Mouse (Mus musculus): ENCODE measurements around the gene Tpr.

The Tpr gene

DNA sequence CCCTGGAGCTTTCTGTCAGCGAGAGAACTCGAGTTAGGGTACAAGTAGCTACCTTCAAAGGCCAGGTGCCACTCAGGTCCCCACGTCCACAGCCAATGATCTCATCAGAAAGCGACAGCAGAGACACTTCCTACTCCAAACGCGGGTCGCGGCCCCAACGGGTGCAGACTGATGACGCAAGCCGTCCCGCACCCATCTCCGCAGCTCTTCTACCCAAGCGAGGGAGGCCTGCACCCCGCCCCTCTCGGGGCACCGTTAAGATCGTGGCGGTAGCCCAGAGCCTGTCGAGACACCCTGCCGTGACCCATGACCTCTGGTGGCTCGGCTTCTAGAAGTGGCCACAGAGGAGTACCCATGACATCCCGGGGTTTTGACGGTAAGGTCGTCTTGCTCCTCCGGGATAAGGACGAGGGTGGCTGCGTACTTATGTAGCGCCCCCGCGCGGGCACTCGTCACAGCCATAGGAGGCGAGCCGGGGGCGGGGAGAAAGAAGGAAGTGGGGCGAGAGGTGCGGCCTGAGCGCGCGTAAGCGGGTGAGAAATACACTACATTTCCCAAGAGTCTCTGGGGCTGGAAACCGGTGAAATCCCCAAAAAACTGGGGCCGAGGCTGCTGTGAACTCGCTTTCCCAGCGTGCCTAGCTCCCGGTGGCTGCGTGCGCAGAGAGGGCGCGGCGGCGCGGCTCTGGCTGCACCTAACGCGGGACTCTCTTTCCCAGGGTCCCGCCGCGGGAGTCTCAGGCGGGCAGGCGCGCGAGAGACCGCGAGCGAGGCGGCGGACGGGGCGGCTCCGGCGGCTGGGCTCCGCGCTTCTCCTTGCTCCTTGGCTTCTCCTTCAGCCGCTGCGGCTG is at the start of gene Tpr, which contains the start of gene Odr4:
TSS of gene Tpr (plus strand) at position 201 of the 850 bp plus-strand sequence.
TSS of gene Odr4 (minus strand) at position 443 of the 850 bp plus-strand sequence.
- peak; percentile 100 for DNase-seq (ENCODE audit: extremely low read depth, insufficient read length, low spot score)

DNA sequence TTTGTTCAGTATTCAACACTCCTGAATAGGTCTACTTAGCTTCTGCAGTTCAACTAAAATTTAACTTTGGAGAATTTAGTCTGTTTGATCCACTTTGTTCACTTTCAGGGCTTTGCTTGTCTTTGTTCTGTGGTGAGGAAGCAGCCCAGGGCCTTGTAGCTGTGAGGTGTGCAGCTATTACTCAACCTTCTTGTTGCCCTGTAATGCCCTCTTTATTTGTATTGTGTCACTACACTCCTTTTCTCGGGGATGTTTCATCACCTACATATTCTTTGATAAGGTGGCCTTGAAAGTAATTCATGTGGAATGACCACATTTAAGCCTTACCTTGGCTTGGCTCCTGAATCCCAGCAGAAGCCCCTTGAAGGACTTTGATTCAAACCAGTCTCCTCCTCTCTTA is 31.8 kb upstream of the Tpr start:
- DNase-seq (ENCODE audit: extremely low read depth, insufficient read length, low spot score) = no peak

DNA sequence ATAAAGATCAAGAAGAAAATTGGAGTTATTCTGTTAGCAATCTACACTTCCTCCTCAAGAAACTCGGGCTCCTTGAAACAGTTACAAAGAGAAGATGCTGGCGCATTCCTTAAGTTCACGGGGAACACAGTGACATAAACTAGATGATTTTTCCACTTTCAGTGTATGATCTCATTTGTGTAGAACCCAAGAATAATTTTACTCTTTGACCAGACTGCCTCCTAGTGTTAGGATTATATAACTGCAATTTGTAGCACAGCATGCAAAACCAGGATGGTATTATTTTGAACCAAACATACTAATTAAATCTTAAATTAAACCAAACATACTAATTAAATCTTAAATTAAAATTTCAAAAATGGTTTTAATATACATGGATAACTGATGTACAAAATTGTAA is 19.7 kb upstream of the Tpr start:
- DNase-seq (ENCODE audit: extremely low read depth, insufficient read length, low spot score) = no peak

DNA sequence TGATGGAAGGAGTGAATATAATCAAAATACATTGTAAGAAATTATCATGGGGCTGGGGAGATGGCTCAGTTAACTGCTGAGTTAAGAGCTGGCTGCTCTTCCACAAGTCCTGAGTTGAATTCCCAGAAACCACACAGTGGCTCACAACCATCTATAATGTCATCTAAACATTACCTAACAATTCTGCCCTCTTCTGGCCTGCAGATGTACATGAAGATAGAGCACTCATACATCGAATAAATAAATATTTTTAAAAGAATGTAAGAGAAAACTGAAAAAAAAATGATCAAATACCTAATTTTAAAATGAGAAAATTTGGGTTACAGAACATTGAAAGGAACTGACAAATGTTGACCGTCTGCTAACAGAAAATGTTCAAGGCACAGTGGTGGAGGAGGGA is 18.4 kb upstream of the Tpr start:
- DNase-seq (ENCODE audit: extremely low read depth, insufficient read length, low spot score) = no peak

DNA sequence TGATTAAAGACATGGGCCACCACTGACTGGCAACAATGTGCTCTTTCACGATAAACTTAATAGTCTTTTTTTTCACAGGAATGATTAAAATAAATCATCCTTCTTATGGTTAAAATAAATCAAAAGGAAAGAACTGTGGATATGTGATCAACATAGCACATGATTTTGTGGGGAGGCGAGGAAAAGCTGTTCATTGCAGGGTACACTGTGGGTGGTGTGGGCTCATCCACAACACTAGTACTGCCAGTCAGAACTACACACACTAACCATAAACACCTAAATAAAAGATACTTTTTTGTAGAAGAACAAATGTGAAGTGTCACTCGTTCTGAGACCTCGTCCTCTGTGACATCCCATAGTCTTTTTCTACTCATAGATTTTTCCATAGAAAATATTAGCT is 8.5 kb upstream of the Tpr start:
- no peak for DNase-seq (ENCODE audit: extremely low read depth, insufficient read length, low spot score)

DNA sequence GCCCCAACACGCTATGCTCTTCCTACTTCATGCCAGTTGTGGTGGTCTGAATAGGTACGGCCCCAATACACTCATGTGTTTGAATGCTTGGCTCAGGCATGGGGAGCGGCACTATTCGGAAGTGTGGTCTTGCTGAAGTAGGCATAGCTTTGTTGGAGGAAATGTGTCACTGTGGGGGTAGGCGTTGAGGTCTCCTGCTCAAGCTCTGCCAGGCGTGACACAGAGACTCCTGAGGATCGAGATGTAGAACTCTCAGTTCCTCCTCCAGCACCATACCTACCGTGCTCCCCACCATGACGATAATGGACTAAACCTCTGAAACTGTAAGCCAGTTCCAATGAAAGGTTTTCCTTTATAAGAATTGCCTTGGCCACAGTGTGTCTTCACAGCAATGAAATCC is 5.1 kb upstream of the Tpr start:
- no peak for DNase-seq (ENCODE audit: extremely low read depth, insufficient read length, low spot score)

DNA sequence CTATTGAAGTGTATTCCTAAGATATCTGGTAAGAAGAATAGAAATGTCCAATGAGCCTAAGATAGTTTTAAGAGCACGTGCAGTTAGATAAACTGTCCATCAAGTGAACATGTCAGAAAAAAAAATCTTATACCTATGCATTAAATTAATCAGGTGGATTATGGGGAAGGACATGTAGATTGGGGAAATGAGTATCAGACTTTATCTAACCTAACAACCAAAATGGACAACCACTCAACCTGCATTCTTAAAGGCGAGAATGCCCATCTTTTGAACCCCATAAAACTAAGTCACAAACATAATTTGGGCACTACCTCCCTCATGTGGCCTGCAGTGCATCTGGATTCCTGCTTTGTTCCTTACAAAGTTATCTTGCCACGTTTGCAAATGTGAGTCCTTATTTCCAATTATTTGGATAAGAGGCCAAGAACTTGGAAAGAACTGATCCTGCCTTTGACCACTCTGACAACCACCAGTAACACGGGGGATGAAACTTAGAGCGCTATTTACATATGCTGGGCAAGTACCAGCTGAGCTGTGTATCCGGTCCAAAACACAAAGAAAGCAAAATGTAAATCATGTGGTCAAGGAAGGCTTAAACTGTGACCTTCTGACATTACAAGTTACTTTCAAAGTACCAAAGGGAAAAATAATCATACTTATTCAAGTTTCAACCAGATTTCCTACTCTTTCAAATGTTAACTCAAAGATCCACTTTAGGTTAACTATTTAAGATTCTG is 3.1 kb upstream of the Tpr start:
- DNase-seq (ENCODE audit: extremely low read depth, insufficient read length, low spot score) = no peak

DNA sequence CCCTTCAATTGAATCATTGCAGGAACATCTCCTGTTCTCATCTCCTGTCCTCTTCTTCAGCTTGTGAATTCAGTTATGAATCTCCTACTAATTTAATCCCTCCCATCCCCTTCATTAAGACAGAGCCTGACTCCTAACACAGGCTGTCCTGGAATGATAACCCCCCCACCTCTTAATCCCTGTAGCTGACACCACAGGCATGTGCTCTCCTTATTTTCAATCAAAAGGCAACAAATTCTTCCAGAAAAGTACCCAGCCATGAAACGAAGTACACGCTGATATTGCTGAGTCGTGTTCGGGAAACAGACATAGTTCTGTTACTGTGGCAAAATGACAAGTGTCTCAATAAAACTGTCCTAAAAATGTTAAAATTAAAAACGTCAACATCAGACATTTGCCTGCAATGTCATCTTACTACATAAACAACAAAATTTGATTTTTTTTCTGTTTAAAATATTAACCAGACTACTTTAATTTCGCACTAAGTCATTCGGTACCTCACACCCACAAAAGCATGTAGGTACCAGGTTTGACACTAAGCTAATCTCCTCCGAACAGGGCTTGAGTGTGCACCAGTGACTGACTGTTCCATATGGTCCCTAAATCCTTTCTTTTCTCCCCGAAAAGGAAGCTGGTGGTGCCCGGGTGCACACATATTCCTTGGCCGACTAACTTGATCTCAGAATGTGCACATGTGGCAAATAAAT is 554 bp upstream of the Tpr start:
- DNase-seq (ENCODE audit: extremely low read depth, insufficient read length, low spot score) = no peak

DNA sequence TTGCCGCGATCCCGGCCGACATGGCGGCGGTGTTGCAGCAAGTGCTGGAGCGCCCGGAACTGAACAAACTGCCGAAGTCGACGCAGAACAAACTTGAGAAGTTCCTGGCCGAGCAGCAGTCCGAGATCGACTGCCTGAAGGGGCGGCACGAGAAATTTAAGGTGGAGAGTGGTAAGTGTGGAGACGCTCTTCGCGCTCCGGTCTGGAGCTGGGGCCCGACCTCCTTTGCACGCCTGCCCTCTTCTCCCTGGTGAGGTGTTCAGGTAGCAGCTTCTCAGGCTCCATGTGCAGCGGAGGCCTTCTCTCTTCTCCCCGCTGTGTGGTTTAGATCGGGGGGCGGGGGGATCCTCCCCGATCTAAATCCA is 832 bp downstream of the Tpr start:
- DNase-seq (ENCODE audit: extremely low read depth, insufficient read length, low spot score) = no peak

DNA sequence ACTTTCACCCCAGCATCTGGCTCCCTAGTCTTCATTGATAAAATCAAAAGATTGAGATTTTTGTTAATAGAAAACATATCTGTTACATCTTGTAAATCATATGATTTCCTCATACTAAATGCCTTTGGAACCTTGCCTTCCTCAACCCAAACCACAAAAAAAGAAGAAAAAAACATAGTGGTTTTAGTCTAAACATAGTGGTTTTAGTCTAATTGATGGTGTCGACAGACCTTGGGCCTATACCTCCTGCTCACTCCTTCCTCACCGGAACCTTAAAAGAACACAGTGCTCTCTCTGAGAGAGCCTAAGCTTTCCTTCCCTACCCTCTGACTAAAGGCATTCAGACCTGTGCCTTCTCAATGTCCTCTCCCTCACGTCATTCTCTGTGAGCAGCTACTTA is 3.4 kb downstream of the Tpr start:
- no peak for DNase-seq (ENCODE audit: extremely low read depth, insufficient read length, low spot score)

DNA sequence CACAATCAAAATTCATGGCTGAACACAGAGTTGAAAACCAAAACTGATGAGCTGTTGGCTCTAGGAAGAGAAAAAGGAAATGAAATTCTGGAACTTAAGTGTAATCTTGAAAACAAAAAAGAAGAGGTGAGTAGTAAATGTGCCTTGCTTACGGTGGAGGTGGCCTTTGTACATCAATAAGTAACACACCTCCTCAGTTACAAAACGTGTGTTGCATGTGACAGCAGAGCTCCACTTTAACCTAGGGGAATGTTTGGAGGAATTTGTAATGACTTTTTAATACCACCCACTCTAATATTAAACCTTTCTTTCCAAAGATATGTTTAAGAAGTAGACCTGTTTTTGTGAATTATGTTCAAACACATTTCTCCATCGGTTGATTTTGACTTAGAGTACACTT is 11.3 kb downstream of the Tpr start:
- DNase-seq (ENCODE audit: extremely low read depth, insufficient read length, low spot score) = no peak

DNA sequence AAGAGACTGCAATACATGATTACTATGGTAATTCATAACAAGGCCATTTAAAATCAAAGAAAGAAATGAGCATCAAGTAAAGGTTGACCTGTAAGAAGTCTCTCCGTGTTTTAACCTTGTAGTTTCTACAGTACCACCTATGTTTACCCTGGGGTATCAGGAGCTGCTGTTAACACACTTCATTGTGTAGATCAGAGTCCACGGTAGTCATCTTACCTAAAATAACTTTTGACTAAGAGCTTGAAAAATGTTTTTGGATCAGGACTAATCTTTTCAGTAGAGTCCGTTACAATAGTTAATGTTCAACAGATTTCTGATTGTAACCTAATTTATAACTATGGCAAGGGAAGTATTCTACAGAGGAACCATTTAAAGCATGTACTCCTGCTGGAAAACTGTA is 11.9 kb downstream of the Tpr start:
- DNase-seq (ENCODE audit: extremely low read depth, insufficient read length, low spot score) = no peak

DNA sequence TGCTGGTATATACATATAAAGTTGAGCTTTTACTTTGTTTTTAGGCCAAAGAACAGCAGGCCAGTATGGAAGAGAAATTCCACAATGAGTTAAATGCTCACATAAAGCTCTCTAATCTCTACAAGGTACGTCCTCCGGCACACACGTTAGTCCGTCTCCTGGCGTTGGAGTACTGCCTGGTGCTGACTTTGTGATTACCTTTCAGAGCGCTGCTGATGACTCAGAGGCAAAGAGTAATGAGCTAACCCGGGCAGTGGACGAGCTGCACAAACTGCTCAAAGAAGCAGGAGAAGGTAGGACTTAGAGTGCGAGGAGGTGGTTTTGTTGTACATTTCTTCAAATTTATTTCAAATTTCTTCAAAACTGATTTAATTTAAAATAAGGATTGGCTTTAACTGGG is 14.6 kb downstream of the Tpr start:
- no peak for DNase-seq (ENCODE audit: extremely low read depth, insufficient read length, low spot score)

DNA sequence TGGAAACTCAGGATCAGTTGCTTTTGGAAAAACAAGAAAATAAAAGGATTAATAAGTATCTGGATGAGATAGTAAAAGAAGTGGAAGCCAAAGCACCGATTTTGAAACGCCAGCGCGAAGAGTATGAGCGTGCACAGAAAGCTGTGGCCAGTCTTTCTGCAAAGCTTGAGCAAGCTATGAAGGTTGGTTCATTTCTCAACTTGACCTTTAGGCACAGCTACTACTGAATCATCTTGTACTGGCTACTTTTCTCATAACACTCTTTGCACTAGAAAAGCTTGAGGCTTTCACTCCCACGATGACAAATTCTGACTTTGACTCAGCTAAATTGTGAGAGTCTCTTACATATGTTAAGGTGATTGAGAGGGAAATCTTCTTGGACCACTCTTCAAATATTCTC is 17.4 kb downstream of the Tpr start:
- no peak for DNase-seq (ENCODE audit: extremely low read depth, insufficient read length, low spot score)

DNA sequence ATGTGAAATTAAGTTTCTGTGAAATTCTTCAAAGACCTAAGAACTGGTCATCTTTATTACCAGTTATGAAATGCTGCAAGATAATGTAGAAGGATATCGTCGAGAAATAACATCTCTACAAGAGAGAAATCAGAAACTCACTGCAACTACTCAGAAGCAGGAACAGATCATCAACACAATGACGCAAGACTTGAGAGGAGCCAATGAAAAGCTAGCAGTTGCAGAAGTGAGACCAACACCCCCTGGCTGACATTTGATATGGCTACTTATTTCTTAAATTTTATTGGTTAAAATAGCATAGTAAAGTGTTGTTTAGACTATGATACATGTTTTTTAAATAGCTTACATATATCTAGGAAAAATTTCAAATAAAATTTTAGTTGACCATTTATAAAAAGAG is 23.4 kb downstream of the Tpr start:
- DNase-seq (ENCODE audit: extremely low read depth, insufficient read length, low spot score) = no peak

DNA sequence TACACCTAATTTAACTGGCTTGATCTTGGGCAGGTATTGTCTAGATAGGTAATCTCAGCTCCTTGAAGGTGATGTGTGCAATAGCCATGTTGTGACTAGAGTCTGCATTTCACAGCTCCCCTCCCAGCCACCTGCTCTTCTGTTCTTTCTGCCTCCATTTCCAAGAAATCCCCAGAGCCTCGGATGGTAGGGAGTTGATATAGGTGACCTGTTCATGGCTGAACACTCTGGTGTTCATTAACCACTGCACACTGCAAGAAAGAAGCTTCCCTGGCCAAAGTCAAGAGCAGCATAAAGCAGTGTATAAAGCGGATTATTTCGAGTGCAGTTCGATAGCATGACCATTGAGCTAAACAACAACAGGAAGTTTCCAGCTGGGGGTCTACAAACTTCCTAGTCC is 25.8 kb downstream of the Tpr start:
- no peak for DNase-seq (ENCODE audit: extremely low read depth, insufficient read length, low spot score)

DNA sequence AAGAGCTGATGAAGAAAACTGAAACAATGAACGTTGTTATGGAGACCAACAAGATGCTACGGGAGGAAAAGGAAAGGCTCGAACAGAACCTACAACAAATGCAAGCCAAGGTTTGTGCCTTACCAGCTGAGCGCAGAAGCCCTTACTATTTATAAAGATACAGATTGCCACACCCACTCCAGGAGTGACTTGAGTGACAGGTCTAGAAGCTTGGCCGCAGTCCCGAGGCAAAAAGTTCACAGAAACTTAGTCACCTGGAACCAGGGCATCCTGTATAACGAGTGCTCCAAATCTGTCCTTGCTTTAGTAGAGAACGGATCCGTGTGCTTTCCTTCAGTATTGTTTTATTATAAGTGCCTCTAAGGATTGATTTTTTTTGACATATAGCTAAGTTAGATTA is 33.0 kb downstream of the Tpr start:
- no peak for DNase-seq (ENCODE audit: extremely low read depth, insufficient read length, low spot score)

DNA sequence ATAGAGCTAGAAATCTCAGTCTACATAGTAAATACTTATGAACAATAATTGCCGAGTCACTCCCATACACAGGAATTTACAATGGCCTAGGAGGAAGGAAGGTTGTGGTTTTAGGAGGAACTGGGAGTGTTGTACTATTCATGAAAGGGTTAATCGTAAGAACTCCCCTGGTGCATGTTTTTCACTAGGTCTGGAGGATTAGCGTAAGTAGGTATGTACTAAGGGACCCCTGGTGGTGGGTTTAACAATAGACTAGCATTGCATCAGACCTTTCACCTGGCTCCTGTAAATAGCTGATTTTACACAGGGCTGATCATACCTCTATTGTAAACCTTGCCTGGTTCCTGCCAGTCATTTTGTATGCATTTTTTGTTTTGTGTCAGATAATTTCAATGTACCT is 33.6 kb downstream of the Tpr start:
- DNase-seq (ENCODE audit: extremely low read depth, insufficient read length, low spot score) = no peak

DNA sequence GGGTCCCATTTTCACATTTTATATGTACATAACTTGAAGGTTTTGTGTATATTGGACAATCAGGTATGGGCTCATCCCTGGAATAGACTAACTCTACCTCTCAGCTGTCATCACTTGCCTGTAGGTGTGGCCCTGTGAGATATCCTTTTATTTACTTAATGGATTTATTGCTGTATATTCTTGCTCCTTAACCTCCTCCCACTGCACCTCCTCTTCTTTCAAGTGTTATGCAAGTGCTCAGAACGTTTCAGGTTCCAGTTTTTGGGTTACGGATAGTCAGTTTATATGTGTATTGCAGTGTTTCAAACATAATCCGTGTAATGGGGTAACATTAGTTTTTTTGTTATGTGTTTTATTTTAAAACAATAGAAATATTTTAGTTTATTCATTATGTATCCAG is 46.0 kb downstream of the Tpr start:
- no peak for DNase-seq (ENCODE audit: extremely low read depth, insufficient read length, low spot score)

DNA sequence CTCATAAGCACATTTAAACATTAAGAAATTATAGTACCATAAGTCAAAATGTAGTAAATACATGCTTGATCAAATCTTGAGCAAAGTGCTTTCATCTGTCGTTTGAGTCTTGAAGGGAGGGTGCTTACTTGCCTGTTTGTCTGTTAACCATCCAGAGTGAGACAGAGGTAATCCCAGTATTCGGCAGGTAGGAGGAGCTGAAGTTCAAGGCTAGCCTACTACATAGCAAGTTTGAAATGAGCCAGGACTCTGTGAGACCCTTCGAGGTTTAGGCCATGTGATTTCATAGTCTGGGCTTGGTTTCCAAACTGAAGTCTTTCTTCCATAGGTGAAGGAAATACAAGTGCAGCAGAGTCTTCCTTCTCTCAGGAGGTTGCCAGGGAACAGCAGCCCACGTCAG is 49.1 kb downstream of the Tpr start:
- DNase-seq (ENCODE audit: extremely low read depth, insufficient read length, low spot score) = no peak

DNA sequence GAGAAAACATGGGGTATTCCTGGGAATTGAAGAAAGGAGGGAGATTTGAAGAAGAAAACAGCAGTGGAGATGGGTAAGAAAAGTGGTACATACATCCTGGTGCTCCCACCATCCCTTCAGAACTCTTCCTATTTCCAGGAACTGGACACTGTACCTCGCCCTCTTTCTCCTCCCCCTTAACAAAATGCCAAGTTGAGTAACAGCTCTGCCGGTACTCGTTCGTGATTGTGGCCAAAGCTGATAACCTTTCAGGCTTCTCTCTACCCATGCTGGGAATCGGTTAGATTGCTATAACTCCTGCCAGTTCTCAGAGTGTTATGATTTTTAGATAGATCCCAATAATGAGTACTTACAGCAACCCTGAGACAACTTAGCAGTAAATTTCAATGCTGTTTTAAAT is 66.3 kb downstream of the Tpr start:
- no peak for DNase-seq (ENCODE audit: extremely low read depth, insufficient read length, low spot score)

DNA sequence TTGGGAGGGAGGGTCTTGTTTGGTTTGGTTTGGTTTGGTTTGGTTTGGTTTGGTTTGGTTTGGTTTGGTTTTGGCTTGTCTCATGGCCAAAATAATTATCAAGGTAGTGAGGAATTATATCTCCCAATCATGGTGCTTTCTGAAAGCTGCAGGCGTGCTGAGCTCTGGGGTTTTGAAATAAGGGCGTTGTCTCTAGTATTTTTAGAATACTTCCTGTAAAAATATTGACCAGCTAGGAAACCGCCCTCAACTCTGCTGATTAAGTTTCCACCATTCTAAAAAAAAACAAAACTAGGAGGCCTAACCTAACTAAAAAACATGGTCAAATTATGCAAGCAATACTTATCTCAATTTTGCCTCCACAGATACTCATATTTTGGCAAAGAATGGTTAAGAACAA is 67.0 kb downstream of the Tpr start:
- no peak for DNase-seq (ENCODE audit: extremely low read depth, insufficient read length, low spot score)
